Mouse (Mus musculus) E14TG2a.4 (cell line): ENCODE measurements around the gene Olfr834.

ENCODE experiments used
- H3K27me3 ChIP-seq: 2 replicates; pipeline ENCODE4 v1.6.1; 2014; ENCODE audit warnings: low read length, control low read depth; ENCODE audit not compliant: insufficient read depth
- H3K36me3 ChIP-seq: 2 replicates; pipeline ENCODE4 v1.6.1; 2014; ENCODE audit warnings: low read length, control low read depth; ENCODE audit not compliant: insufficient read depth
- H3K4me1 ChIP-seq: replicated peaks from 2 replicates; pipeline ENCODE4 v1.6.1; 2014; ENCODE audit warnings: low read depth, low read length, control low read depth
- H3K4me3 ChIP-seq: replicated peaks from 2 replicates; pipeline ENCODE4 v1.5.1; 2014; ENCODE audit warnings: mild to moderate bottlenecking, low read length
- H3K9me3 ChIP-seq: 2 replicates; pipeline ENCODE4 v1.6.1; 2014; ENCODE audit warnings: low read length, control low read depth
- CTCF ChIP-seq: conservative IDR thresholded peaks from 2 replicates; pipeline ENCODE4 v1.5.1; 2014; ENCODE audit warnings: low read length
- NANOG ChIP-seq: IDR thresholded peaks from 2 replicates; pipeline ENCODE4 v1.6.1; 2014; ENCODE audit warnings: borderline replicate concordance, low read length, mixed read lengths
- POU5F1 ChIP-seq: IDR thresholded peaks from 2 replicates; pipeline ENCODE4 v1.6.1; 2014; ENCODE audit warnings: low read length, borderline replicate concordance

Gene Olfr834

GRCm38 (mm10) chr9:18987690-18988089, at the start of gene Olfr834:
Gene Olfr834, plus strand, starts transcription at chr9:18987990.
- Histone ChIP-seq H3K4me3 (no peak within 1 kb of the TSS), H3K36me3 (no peaks in the 10 kb centered on the region), H3K4me1 (no peaks in the 10 kb centered on the region), H3K27me3 (no peaks in the 10 kb centered on the region), H3K9me3 (peaks cover 30% of the 10 kb centered on the region)
- TF ChIP-seq POU5F1 (no peak), CTCF (no peak), NANOG (no peak)

GRCm38 (mm10) chr9:18962021-18962420, 25.8 kb upstream of the Olfr834 start:
- no peaks in the 10 kb centered on the region for H3K4me1 ChIP-seq
- peaks cover 30% of the 10 kb centered on the region for H3K9me3 ChIP-seq
- H3K36me3 ChIP-seq = no peaks in the 10 kb centered on the region
- no peaks in the 10 kb centered on the region for H3K27me3 ChIP-seq
- TF ChIP-seq CTCF (no peak), POU5F1 (no peak), NANOG (no peak)
- H3K4me3 ChIP-seq = no peak overlapping the region

GRCm38 (mm10) chr9:19032435-19032834, 44.6 kb downstream of the Olfr834 start, which contains the start of gene Olfr835:
Gene Olfr835, plus strand, starts transcription at chr9:19032735.
- H3K4me3 ChIP-seq = no peak within 1 kb of the TSS
- no peaks in the 10 kb centered on the region for H3K27me3 ChIP-seq
- no peaks in the 10 kb centered on the region for H3K36me3 ChIP-seq
- H3K9me3 ChIP-seq = peaks cover 60% of the 10 kb centered on the region
- no peaks in the 10 kb centered on the region for H3K4me1 ChIP-seq
- TF ChIP-seq CTCF = no peak
- no peak for TF ChIP-seq POU5F1
- no peak for TF ChIP-seq NANOG
